Mouse (Mus musculus) cerebellum, adult 18-20 months (tissue): ENCODE measurements around the gene Apobec4.
"Not testable (repeated sequence)": the region's sequence is repeated elsewhere in the genome, so short reads cannot be mapped to it uniquely, and the experiment has no call there.

Source experiments
- DNase-seq, 2 experiments: peaks; one replicate each; pipeline ENCODE4 v3.0.0; 2021

Gene Apobec4

GRCm38 (mm10) chr1:152766804-152767748 is 16.7 kb downstream of the Apobec4 start:
- DNase-seq, result peak in 1 of 2 experiments; percentile 45

DNA sequence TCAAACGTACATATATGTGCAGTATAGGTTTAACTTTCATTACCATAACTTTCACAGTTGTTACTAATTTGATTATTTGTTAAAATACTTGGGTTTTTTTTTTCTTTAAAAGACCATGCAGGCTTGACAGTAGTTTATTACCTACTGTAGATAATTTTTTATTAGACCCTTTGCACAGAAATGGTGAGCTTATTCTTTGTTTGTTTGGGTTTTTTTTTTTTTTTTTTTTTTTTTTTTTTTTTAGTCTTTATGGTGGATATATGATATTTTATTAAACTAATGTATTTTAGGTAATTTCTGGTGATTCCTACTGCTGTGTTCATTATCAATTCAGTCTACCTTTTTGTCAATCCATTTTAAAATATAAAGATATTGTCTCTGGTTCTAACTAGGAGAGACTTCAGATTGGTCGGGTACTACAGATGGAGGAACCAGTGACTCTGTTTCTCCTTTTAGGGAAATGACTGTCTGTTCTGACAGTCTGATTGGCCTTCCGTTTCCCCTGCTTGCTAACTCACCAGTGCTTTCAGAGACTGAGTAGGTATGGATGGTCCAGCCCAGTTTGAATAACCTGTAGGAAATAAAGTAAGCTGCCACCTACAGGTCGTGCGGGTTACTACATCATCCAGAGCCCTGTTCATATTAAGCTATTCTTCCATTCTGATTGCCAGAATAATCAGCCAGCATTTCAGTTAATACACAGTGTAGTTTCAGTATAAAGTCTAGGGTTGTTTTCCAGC is 17.6 kb downstream of the Apobec4 start:
- peak; percentile 89 to 90 for DNase-seq

DNA sequence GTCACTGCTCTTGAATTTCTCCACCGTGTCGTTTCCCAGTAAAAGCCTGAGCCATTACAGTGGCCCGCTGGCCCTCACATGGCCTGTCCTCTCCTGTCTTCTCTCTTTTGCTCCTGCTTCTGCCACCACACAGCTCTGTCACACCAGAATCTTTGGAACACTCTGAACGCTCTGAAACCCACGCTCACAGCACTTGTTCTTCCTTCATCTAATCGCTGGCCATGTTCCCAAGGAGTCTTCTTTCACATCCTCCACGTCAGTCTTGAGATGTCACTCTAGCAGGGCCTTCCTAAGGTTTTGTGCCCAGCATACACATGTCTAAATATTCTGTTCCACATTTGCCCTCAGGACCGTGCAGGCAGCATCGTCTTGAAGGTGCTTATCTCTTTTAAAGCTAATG is 20.7 kb downstream of the Apobec4 start:
- no peak for DNase-seq

DNA sequence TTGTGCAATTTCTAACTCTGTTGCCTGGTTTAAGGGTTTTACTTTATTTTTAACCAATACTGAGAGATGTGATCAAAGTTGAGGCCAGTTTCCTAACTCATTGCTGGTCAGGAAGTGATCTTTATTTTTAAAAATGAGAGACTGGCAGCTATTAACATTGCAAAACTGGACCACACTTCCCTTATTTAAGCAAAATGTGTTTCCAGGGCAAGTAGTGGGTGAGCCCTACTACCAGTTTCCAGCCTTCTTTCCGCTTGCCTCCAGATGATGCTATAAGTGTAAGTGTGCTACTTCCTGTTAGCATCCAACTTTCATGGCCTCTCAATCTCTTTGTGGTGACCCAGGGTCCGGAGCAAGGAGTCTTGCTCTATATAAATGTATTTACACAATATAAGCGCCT is 24.2 kb downstream of the Apobec4 start:
- DNase-seq, result not testable (repeated sequence)

DNA sequence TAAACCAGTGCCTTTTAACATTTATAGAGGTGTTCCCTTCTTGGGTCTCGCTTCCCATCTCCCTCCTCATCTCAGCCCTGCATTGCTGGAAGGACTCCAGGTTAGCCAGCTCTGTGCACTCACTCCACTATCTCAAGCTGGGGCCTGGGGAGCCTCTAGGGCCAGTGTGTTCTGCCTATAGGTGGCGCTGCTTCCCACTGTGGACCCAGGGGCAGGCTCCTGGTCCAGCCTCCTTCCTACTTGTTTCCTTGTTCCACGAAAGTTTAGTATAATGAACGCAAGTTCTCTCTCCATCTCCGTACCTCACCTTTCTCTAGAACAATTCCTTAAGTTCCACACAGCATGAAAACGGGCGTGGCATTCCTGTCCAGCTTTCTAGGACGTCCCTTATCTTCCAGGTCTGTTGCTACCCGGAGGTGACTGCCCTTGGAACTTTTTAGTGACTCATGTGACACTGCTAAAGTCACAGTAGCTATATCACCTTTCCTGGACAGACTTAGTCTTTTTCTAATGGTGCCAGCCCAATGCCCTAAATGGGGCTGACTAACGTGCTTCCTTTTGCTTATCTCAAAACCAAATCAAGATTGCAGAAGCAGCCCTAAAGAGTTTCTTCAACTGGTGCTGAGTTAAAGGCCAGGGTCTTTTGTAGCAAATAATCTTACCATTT is 28.9 kb downstream of the Apobec4 start:
- peak; percentile 53 to 59 for DNase-seq

DNA sequence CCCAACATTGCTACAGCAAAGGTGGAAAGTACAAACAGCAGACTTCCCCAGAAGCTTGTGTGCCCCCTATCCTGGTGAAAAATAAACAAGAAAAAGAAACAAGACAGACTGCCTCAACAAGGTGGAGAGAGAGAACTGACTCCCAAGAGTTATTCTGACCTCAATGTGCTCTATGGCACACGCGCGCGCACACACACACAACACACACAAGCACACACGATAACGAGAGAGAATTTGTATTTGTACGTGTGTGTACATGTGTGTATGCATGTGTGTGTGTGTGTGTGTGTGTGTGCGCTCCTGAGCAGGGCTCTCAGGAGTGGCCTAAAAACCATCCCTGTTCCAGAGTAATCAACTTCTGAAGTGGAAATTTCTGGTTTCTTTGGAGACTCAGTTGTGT is 34.3 kb downstream of the Apobec4 start:
- DNase-seq, result no peak

GRCm38 (mm10) chr1:152785446-152785845 is 35.1 kb downstream of the Apobec4 start:
- DNase-seq, result not testable (repeated sequence)

- no peak for DNase-seq
These were observed 36.6 kb downstream of the Apobec4 start for GRCm38 (mm10) chr1:152786953-152787352.

DNA sequence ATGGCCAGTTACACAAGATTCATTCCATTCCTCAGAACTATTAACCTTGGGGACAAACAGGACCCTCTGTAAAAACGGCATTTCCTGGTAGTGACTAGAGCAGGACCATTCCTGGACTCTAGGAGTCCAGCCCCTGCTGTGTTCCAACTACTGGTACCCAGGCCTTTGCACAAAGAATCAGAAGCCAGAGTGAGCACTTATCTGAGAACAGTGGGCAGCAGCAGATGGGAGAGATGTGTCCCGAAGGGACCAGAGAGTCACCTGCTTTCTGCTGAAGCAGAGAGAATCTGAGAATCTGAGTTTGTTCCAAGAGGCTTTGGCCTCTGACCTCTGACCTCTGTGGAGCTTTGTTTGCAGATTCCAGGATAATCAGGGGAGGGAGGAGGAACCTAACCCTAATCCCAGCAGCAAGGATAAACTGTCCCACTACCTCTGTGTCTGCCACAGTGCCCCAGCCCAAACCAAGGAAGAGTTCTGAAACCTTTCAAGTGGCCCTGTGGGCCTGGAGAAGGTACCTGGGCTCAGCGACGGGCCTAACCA is 37.8 kb downstream of the Apobec4 start:
- DNase-seq, result no peak

GRCm38 (mm10) chr1:152790254-152790653 is 39.9 kb downstream of the Apobec4 start:
- DNase-seq, result peak in 1 of 2 experiments; percentile 16

DNA sequence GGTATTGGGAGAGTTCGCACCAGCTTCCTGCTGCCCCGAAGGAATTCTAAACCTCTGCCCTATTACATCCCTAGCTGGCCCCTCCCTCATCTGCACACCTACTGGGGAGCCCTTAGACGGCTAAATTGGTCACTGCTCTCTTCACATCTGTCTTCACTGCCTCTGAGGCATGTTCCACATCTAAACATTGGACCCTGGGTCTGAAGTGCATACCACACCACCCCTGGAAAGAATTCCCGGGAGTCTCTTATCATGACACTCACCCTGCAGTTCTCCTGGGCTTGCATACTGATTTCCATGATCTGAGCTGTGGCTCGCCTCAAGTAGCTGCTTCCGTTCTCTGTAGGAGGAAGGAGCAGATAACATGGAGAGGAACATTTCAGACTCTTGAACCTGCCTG is 40.5 kb downstream of the Apobec4 start:
- no peak for DNase-seq

DNA sequence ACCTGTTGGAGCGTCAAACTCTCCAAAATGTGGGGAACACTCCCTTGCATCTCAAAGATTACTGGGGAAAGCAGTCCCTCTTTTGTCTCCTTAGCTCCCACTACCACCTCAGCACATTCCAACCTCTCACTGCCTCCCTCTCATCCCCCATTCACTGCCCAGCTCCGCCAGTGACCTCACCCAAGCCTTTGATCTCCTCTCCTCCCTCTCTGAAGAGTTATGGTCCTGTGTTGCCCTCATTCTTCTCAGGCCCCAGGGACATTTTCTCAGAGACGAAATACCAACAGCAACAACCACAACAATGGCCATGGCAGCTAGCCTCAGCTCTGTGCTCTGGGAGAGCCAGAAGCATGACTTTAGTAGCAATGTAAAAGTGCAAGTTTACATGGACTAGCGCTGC is 40.9 kb downstream of the Apobec4 start:
- no peak for DNase-seq

GRCm38 (mm10) chr1:152792736-152793494 is 42.6 kb downstream of the Apobec4 start:
- peak; percentile 11 to 22 for DNase-seq

DNA sequence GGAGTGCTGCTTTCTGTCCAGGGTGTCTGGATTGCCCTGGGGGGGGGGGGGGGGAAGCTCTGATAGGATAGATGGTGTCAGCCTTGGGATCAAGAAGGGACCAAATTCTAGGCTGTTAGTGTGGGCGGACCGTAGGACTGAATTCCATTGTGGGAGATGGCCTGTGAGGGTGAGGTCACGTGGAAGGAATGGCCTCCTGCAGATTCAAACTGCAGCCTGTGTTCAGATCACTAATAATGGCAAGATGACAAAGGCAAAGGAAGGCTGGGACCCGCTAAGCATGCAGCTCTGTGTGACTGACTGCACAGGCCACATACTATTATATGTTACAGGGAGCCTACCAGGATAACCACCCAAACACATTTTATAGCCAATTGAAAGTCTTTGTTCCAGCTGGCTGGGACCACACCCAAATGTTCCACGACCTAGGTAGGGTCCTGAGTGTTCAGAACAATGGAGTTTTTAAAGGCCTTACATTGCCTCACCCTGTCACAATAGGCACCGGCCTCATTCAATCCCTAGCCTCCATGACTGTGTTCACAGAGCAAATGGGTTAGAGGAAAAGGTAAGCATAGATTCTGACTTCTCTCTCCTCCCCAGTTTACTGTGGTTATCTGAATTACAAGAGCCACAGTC is 43.3 kb downstream of the Apobec4 start:
- DNase-seq, result no peak

- no peak for DNase-seq
These were observed 45.4 kb downstream of the Apobec4 start for GRCm38 (mm10) chr1:152795688-152796255.

- DNase-seq, result no peak
These were observed 46.4 kb downstream of the Apobec4 start for GRCm38 (mm10) chr1:152796683-152797263.

DNA sequence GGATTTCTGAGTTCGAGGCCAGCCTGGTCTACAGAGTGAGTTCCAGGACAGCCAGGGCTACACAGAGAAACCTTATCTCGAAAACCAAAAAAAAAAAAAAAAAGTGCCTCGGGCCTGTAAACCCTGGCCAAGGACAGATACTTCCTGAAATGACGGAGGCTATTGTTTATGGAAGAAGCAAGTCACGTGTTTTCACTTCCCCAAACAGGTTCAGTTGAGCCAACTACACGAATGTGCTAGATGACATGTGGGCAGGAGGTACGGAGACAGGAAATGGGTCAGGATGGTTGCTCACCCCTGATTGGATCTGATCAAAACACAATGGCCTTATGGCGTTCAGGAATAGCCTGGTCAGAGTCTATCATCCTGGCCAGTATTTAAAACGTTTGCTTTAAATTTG is 47.8 kb downstream of the Apobec4 start:
- DNase-seq, result no peak

GRCm38 (mm10) chr1:152799897-152800296 is 49.5 kb downstream of the Apobec4 start, which contains the start of gene Ncf2:
Gene Ncf2 (plus strand): TSS chr1:152800194.
- no peak for DNase-seq

DNA sequence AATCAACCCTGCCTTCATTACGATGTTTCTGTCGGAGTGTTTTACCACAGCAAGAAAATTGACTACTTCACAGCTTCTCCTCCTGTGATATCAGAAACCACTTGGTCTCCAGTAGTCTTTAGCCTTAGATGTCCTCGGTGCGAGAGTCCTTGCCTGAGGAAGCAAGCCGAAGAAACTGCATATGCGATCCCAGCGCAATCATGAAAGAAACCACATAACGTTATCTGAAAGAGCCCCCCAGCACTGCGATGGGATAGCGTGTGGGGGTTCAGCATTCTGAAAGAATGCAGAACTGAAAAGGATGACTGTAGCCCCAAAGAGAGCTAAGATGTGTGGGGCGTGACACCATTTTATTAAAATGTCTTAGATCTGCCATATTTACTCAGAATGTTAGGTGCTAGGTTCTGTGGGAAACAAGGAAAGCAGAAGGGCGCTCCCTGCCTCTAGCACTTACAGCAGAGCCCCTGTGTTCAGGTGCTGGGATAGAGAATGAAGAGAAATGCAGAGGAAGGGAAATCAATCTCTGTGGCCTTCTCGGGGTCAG is 50.4 kb downstream of the Apobec4 start:
- no peak for DNase-seq

DNA sequence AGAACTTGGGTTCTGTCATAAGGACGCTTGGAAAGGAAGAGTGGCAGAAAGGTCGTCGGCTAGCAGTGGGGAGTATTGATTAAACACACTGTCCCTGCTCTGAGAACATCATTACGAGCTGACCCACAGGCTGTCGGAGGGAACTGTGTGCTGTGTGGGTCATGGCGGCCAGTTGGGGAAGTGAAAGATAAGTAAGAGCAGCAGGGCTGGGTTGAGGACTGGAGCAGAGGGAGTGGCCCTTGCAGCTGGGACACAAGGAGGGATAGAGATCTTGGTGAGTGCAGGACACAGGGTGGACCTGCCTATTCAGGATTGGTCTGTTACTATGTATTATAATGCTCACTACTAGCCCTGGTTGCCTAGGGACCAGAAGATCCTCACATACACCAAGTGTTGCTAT is 54.6 kb downstream of the Apobec4 start:
- DNase-seq, result no peak
